Mouse (Mus musculus): ENCODE measurements around the gene Efnb3. TPM values are rescaled to one million over a fixed set of nuclear protein-coding genes. Genes with fewer than 3 reads are reported as not detected.

Efnb3 gene
- total and polyA plus RNA-seq, 3 experiments = 0.56 to 2.8 (median 1.1) TPM

DNA sequence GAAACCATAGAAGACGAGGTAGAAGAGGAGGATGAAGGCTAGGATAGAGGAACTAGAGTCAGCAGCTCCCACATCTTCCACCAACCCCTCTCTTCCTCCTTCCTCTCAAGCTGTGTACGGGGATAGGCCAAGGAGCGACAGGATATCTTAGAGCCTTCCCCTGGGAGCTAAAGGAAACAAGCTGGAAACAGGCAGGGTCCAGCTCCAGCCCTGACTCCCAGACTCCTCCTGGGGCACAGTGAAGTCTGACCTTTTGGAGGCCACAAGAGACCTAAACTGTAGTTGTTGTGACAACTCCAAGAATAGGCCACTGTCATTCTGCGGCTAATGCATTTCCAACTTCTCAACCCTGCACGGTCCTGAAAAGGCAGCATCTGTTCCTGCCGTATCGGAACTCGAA is 43.5 kb upstream of the Efnb3 start:
- Histone ChIP-seq H3K9ac (ENCODE audit: insufficient read depth, low read depth) (no peak overlapping the region), H3K27ac (ENCODE audit: insufficient read depth, low read depth) (no peak overlapping the region), H3K9me3 (replicated peaks; ENCODE audit: low read length) (no peaks in the 10 kb centered on the region), H3K27me3 (replicated peaks) (peaks cover 67% of the 10 kb centered on the region), H3K79me2 (replicated peaks; ENCODE audit: control insufficient read depth, extremely low read depth, insufficient read depth, poor library complexity, severe bottlenecking) (no peaks in the 10 kb centered on the region), H3K4me3 (replicated peaks in 1 of 3; ENCODE audit: low read depth in 2 of 3, low read length in 2 of 3, poor library complexity in 1 of 3) (no peak overlapping the region), H3K4me1 (ENCODE audit: control insufficient read depth in 1 of 2, insufficient read depth in 2 of 2) (peaks cover 9 to 14% of the 10 kb centered on the region in 2 experiments), H3K36me3 (replicated peaks in 1 of 2; ENCODE audit: control insufficient read depth in 1 of 2, insufficient read depth in 1 of 2, low read length in 1 of 2) (no peaks in the 10 kb centered on the region), H3K4me2 (ENCODE audit: insufficient read depth, low read depth, poor library complexity, severe bottlenecking) (no peak overlapping the region)
- DNase-seq (ENCODE audit: extremely low read depth) = no peak
- TF ChIP-seq TCF12 (IDR thresholded peaks at IDR 0.05; ENCODE audit: low read depth, low read length) (no peak), JUND (conservative IDR thresholded peaks at IDR 0.05; ENCODE audit: low read depth, low read length) (no peak), MAZ (IDR thresholded peaks at IDR 0.05; ENCODE audit: low read depth, low read length) (no peak), CHD2 (IDR thresholded peaks at IDR 0.05; ENCODE audit: low read length) (no peak), USF1 (IDR thresholded peaks at IDR 0.05; ENCODE audit: low read depth, low read length) (no peak)
- dilution Hi-C loops (cut with MboI; ENCODE audit: extremely low pct_ligation_motif_present, extremely low pct_unique_long_range_greater_than_20kb, low sequenced_read_pairs) (no loop called here), in situ Hi-C loops (cut with MboI; ENCODE audit: low pct_ligation_motif_present, low pct_unique_long_range_greater_than_20kb, low sequenced_read_pairs) (no loop called here)

DNA sequence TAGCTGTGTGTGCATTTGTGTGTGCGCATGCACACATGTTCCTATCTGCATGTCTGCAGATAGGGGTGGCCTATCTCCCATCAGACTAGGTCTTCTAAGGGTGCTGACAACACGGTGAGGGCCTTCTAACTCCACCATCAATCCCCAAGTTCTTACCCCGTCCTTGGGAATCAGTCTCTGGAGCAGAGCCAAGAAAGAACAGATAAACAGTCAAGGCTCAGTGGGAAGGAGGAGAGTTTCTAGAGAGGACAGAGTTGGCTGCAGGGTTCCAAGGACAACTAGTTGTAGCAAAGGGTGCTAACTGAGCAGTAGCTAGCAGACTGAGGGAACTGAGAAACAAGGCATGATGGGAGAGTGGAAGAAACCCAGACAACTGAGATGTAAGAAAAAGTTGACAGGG is 41.8 kb upstream of the Efnb3 start:
- dilution Hi-C loops (cut with MboI; ENCODE audit: extremely low pct_ligation_motif_present, extremely low pct_unique_long_range_greater_than_20kb, low sequenced_read_pairs) (no loop called here), in situ Hi-C loops (cut with MboI; ENCODE audit: low pct_ligation_motif_present, low pct_unique_long_range_greater_than_20kb, low sequenced_read_pairs) (no loop called here)
- no peaks in the 10 kb centered on the region for H3K79me2 ChIP-seq (replicated peaks; ENCODE audit: control insufficient read depth, extremely low read depth, insufficient read depth, poor library complexity, severe bottlenecking)
- no peaks in the 10 kb centered on the region for H3K36me3 ChIP-seq (replicated peaks in 1 of 2; ENCODE audit: control insufficient read depth in 1 of 2, insufficient read depth in 1 of 2, low read length in 1 of 2)
- no peak overlapping the region for H3K27ac ChIP-seq (ENCODE audit: insufficient read depth, low read depth)
- no peak overlapping the region for H3K4me3 ChIP-seq (replicated peaks in 1 of 3; ENCODE audit: low read depth in 2 of 3, low read length in 2 of 3, poor library complexity in 1 of 3)
- no peak for DNase-seq (ENCODE audit: extremely low read depth)
- no peak overlapping the region for H3K4me2 ChIP-seq (ENCODE audit: insufficient read depth, low read depth, poor library complexity, severe bottlenecking)
- no peak overlapping the region for H3K9ac ChIP-seq (ENCODE audit: insufficient read depth, low read depth)
- TF ChIP-seq NELFE (IDR thresholded peaks at IDR 0.05; ENCODE audit: low read depth, low read length) = no peak
- no peak for TF ChIP-seq E2F4 (IDR thresholded peaks at IDR 0.05; ENCODE audit: insufficient replicate concordance, low read depth, low read length)
- no peak for TF ChIP-seq USF2 (conservative IDR thresholded peaks at IDR 0.05; ENCODE audit: low read depth, low read length)
- H3K27me3 ChIP-seq (replicated peaks) = peaks cover 54% of the 10 kb centered on the region
- H3K9me3 ChIP-seq (replicated peaks; ENCODE audit: low read length) = no peaks in the 10 kb centered on the region
- peaks cover 9 to 14% of the 10 kb centered on the region in 2 experiments for H3K4me1 ChIP-seq (ENCODE audit: control insufficient read depth in 1 of 2, insufficient read depth in 2 of 2)

DNA sequence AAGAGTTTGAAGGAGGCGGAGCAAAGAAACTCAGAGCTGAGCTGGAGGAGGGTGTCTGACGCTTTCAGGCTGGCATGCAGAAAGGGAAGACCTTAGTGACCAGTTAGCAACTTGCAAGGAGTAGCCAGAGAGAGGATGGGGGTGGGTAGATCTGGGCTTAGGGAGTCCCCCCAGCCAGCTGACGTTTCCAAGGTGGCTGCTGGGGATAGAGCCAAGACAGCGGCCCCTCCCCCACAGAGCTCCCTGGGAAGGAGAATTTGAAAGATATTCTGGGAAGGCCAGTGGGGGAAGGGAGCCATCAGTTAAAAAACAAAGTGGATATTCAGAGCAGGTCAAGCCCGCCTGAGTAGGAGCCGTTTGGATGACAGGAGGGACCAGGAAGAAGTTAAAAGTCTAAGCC is 40.1 kb upstream of the Efnb3 start:
- no peaks in the 10 kb centered on the region for H3K9me3 ChIP-seq (replicated peaks; ENCODE audit: low read length)
- no peak for DNase-seq (ENCODE audit: extremely low read depth)
- in situ Hi-C loops (cut with MboI; ENCODE audit: low pct_ligation_motif_present, low pct_unique_long_range_greater_than_20kb, low sequenced_read_pairs) (no loop called here), dilution Hi-C loops (cut with MboI; ENCODE audit: extremely low pct_ligation_motif_present, extremely low pct_unique_long_range_greater_than_20kb, low sequenced_read_pairs) (no loop called here)
- no peak for TF ChIP-seq KAT2A (IDR thresholded peaks at IDR 0.05; ENCODE audit: insufficient replicate concordance, low read length)
- peak; percentile 52; the same call in 1 of the 2 replicates for TF ChIP-seq CHD2 (IDR thresholded peaks at IDR 0.05; ENCODE audit: low read length)
- H3K9ac ChIP-seq (ENCODE audit: insufficient read depth, low read depth) = no peak overlapping the region
- H3K27me3 ChIP-seq (replicated peaks) = peaks cover 44% of the 10 kb centered on the region
- no peak overlapping the region for H3K4me2 ChIP-seq (ENCODE audit: insufficient read depth, low read depth, poor library complexity, severe bottlenecking)
- H3K36me3 ChIP-seq (replicated peaks in 1 of 2; ENCODE audit: control insufficient read depth in 1 of 2, insufficient read depth in 1 of 2, low read length in 1 of 2) = peaks cover 0 to 3% of the 10 kb centered on the region in 2 experiments
- no peaks in the 10 kb centered on the region for H3K79me2 ChIP-seq (replicated peaks; ENCODE audit: control insufficient read depth, extremely low read depth, insufficient read depth, poor library complexity, severe bottlenecking)
- H3K4me1 ChIP-seq (ENCODE audit: control insufficient read depth in 1 of 2, insufficient read depth in 2 of 2) = peaks cover under 1 to 5% of the 10 kb centered on the region in 2 experiments; a peak in 2 of 4 replicates
- no peak overlapping the region for H3K4me3 ChIP-seq (replicated peaks in 1 of 3; ENCODE audit: low read depth in 2 of 3, low read length in 2 of 3, poor library complexity in 1 of 3)
- H3K27ac ChIP-seq (ENCODE audit: insufficient read depth, low read depth) = no peak overlapping the region
